Mouse (Mus musculus) heart, adult 9 months (tissue): ENCODE data around the gene Gm43552.
"Not testable (repeated sequence)": the region's sequence is repeated elsewhere in the genome, so short reads cannot be mapped to it uniquely, and the experiment has no call there.

Experiments
- DNase-seq, 2 experiments: peaks; one replicate each; pipeline ENCODE4 v3.0.0; 2022; ENCODE audit warnings: low spot score in 2 of 2

The Gm43552 gene

DNA sequence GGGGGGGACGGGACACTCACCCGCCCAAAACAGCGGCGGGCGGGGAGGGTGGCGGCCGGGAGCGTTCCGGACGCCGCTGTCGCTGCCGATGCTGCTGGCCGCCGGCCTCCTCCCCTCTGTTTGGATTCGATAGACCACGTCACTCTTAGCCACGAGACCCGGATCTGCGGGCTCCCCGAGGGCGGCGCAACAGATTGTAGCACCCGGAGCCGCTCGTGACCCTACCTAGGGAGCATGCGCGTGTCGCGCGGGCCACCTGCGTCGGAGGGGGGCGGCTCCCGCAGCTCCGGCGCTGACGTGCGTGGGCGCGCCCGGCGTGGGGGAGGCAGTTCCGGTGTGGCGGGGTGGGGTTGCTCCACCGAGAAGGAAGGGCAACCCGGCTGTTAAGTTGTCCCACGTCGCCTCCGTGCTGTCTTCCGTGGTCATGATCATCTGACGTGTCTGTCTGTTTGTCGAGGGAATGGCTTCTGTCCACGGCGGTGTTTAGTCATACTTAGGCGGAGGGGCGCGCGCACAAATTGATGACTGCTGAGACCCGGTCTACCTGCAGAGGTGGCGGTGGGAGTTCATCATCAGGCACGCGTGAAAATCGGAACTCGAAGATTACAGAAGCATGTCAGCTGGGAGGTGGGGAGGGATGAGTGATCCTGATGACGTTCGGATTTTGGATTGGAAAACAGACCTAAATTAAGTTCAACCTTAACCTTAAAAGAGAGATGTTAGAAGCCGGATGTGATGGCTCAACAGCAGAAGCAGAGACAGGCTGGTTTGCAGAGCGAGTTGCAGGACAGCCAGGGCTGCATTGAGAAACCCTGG is at the start of gene Gm43552:
Gene Gm43552 (minus strand): TSS at position 118 of the 816 bp plus-strand sequence.
- peak; percentile 98 to 99 for DNase-seq

DNA sequence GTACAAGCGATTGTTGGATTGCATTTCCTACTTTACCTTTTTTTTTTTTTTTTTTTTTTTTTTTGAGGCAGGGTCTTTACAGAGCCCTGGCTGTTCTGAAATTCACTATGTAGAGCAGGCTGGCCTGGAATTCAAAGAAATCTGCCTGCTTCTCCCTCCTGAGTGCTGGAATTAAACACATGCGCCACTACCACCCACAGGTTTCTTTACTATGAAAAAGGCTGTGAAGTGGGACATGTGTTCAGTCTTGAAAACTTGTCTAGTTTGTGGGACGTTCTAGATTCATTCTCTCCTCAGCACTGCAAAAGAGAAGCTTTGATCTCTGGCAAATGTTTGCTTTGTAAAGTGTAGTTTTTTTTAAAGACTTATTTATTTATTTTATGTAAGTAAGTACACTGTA is 49.3 kb upstream of the Gm43552 start:
- no peak for DNase-seq

GRCm38 (mm10) chr5:65539786-65540185 is 47.2 kb upstream of the Gm43552 start:
- DNase-seq, result no peak

GRCm38 (mm10) chr5:65538829-65539228 is 46.2 kb upstream of the Gm43552 start:
- no peak for DNase-seq

- no peak for DNase-seq
These were observed 45.5 kb upstream of the Gm43552 start for GRCm38 (mm10) chr5:65538121-65538520.

GRCm38 (mm10) chr5:65537420-65538071 is 44.9 kb upstream of the Gm43552 start:
- no peak for DNase-seq

DNA sequence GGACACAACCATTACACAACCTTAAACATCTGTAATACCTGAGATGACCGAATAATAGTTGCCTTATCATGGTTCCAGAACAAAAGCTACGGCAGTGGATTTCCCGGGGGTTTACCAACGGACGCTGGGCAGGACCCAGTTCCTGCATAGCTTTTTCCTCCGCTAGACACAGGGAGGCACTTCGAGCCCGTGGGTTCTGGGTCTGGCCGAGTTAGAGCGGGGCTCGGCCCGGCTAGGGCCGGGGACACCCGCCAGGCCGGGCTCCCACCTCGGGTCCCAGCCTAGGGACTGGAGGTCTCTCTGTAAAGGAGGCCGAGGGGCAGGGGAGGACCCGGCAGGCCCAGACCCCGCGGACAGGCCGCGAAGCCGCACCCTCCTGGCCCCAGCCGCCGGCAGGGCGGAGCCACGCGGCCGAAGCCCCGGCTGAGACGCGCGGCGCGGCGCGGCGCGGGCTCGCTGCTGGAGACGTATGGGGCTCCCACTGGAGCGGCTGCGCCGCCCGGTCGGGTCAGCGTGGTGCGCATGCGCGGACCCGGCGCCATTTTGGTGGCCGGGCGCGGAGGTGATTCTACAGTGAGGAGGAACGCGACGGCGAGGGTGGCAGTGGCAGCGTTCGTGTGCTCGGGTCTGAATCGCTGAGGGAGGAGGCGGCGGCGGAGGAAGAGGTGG is 44.3 kb upstream of the Gm43552 start, which contains the start of the genes Smim14 and Ube2k:
Gene Smim14 (minus strand): TSS at position 434 of the 669 bp plus-strand sequence.
Gene Ube2k (plus strand): TSS at position 483 of the 669 bp plus-strand sequence.
- peak; percentile 94 to 96 for DNase-seq

GRCm38 (mm10) chr5:65536068-65536465 is 43.4 kb upstream of the Gm43552 start:
- not testable (repeated sequence) for DNase-seq

DNA sequence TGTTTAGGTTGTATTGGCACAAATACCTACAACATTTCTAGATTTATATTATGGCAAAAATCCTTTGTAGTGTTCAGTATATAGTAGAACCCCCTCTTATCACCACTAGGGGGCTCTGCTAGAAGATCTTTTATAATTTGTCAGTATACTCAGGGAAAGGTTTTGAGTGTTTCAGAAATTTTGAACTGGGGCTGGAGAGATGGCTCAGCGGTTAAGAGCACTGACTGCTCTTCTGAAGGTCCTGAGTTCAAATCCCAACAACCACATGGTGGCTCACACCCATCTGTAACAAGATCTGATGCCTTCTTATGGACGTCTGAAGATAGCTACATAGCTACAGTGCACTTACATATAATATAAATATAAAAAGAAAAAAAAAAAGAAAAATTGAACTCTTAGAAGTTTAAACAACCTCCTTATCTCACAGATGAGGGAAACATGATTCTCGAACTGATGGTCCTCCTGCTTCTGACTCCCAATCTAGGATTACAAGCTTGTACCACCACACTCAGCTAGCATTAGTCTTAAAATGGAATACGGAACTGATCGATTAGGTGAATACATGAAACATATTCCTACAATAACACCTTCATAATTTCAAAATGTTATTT is 42.9 kb upstream of the Gm43552 start:
- DNase-seq, result peak; percentile 56 to 62

DNA sequence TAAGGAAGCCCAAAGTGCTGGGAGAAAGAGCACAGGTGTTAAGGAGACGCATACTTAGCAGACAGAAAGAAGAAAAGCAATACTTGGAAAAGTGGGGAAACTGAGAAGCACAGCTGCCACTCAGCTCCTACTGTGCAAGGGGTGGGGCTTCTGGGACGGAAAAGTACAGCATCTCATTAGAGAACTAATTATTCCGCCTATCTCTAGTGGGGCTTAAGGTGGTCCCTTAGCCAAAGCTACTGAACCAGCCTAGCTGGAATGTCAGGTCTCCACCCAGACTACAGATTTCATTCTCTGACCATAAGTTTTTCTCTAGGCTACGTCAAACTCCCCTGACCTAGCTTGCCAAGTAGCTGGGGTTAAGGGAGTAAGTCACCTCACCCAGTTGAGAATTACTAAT is 41.9 kb upstream of the Gm43552 start:
- DNase-seq, result no peak

DNA sequence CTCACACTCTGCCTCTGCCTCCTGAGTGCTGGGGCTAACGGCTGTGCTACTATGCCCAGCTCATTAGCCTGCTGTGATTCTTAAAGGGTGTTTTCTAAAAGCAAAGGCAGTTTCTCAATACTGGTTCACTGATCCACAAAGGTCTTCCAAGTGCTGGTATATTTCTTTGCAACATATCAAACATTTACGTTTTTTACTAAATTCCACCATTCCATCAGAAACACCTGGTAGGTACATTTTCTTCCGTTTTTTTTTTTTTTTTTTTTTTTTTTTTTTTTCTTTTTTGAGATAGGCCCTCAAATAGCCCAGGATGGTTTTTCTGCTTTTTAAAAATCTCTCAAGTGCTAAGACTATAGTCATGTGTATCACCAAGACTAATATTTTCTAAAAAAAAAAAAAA is 38.6 kb upstream of the Gm43552 start:
- no peak for DNase-seq

DNA sequence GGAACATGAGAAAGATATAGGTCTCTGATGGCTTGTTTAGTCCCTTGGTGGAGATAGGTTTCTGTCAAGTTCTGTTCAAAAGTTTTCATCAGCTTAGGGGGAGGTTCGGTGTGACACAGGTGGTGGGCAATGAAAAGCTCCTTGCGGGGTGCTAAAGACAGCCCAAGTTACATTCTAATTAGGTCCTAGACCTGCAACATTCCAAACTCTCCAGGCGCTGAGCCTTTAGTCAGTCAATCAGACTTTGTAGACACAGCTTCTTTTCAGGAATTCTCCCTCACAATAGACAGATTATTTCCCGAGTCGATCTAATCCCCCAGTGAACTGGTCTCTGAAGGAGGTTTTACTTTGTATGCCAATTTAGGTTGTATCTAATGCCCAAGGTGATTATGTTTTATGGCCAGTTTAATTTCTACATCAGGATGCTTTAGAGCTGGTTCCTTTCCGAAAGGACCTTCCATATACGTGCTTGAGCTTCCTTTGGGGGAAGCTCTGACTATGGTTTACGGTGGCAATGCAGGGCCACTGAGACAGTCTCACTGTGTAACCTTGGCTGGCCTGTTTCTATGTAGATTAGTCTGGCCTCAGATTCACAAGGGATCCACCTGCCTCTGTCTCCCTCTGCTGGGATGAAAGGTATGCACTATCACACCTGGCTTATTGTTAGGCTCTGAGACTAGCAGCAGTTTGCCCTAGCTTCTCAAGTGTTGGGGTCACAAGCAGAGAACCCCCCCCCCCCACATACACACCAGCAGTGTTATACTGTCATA is 33.2 kb upstream of the Gm43552 start:
- no peak for DNase-seq

DNA sequence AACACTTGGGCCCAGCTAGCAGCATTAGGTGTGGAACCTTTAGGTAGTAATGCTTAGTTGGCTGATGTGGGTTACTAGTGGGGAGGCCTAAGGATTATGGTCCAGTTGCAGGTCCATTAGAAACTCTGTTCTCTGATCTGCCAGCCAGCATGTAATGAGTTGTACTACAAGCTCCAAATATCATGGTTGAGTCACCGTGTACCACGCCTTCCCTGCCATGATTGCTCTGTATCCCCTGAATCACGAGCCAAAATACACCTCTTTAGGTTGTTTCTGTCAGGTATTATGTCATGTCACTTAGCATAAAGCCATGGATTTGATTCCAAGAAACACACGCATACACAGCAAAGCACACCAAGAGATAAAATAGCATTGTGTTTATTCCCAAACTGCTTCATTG is 32.2 kb upstream of the Gm43552 start:
- no peak for DNase-seq

- no peak for DNase-seq
These were observed 29.2 kb upstream of the Gm43552 start for GRCm38 (mm10) chr5:65521803-65522202.

DNA sequence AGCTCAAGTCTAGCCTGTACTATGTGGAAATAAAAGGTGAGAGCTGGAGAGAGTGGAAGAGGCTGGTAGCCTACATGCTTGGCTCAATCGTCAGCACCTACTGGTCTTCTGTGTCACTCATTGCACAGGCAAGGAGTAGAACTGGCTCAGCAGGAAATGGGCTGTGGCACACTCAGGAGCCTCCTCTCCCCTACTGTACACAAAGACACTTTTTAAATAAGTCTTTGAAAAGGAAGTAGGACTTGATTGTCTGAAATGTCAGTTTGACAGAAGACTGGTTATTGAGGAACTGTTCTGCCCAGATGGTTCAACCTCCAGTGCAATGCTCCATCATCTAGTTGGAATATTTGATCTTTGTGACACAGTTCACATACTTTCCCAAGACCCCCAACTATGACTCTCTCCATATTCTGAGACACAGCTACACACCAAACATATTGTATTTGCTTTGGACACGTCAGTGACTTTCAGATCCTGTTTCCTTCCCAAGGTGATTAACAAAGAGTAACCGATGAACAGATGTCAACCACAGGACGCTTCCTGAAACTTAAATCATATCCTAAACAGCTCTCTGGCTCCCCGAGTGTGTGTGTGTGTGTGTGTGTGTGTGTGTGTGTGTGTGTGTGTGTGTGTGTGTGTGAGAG is 22.1 kb upstream of the Gm43552 start:
- DNase-seq, result no peak

GRCm38 (mm10) chr5:65513506-65513905 is 20.9 kb upstream of the Gm43552 start:
- no peak for DNase-seq

GRCm38 (mm10) chr5:65508395-65508794 is 15.8 kb upstream of the Gm43552 start:
- peak in 1 of 2 experiments; percentile 32 for DNase-seq

GRCm38 (mm10) chr5:65505786-65506185 is 13.2 kb upstream of the Gm43552 start:
- DNase-seq, result no peak

GRCm38 (mm10) chr5:65501407-65501806 is 8.8 kb upstream of the Gm43552 start:
- DNase-seq, result no peak

- no peak for DNase-seq
These were observed 7.6 kb upstream of the Gm43552 start for GRCm38 (mm10) chr5:65500231-65500630.
